Mouse (Mus musculus) embryonic facial prominence, embryonic 11.5 days (tissue): Measurements from ENCODE around the gene Gm27021. TPM values are rescaled to one million over a fixed set of nuclear protein-coding genes. Genes with fewer than 3 reads are reported as not detected.

ENCODE experiments used
- ATAC-seq: fragments of 200-750 bp; cut with Nextera tagmentation; replicated peaks from 2 replicates; pipeline ENCODE4 v1.8.0; 2017; ENCODE audit warnings: low read depth; ENCODE audit not compliant: insufficient number of reproducible peaks, low FRiP score, low TSS enrichment
- DNase-seq: peaks from one replicate; pipeline ENCODE4 v3.0.0-alpha.2; 2015; ENCODE audit warnings: low spot score
- H3K27ac ChIP-seq: fragments of 300-500 bp; sonication (generic); replicated peaks from 2 replicates; pipeline ENCODE4 v1.5.1; 2014; ENCODE audit warnings: mild to moderate bottlenecking, low read depth, low read length, control low read depth
- H3K27me3 ChIP-seq: fragments of 300-500 bp; sonication (generic); 2 replicates; pipeline ENCODE4 v1.6.1; 2014; ENCODE audit warnings: mild to moderate bottlenecking, low read length, moderate library complexity, mixed read lengths; ENCODE audit not compliant: control insufficient read depth, insufficient read depth
- H3K36me3 ChIP-seq: fragments of 300-500 bp; sonication (generic); replicated peaks from 2 replicates; pipeline ENCODE4 v1.6.1; 2014; ENCODE audit warnings: low read depth, mild to moderate bottlenecking, low read length, moderate library complexity, mixed read lengths; ENCODE audit not compliant: control insufficient read depth, insufficient read depth
- H3K4me1 ChIP-seq: fragments of 300-500 bp; sonication (generic); 2 replicates; pipeline ENCODE4 v1.6.1; 2014; ENCODE audit warnings: low read length, mixed read lengths; ENCODE audit not compliant: control insufficient read depth, insufficient read depth
- H3K4me2 ChIP-seq: fragments of 300-500 bp; sonication (generic); 2 replicates; pipeline ENCODE4 v1.6.1; 2014; ENCODE audit warnings: low read depth, mild to moderate bottlenecking, control low read depth, low read length, moderate library complexity
- H3K4me3 ChIP-seq: fragments of 300-500 bp; sonication (generic); 2 replicates; pipeline ENCODE4 v1.5.1; 2014; ENCODE audit warnings: low read depth, low read length, control low read depth
- H3K9ac ChIP-seq: fragments of 300-500 bp; sonication (generic); replicated peaks from 2 replicates; pipeline ENCODE4 v1.6.1; 2014; ENCODE audit warnings: mild to moderate bottlenecking, control low read depth, low read length
- H3K9me3 ChIP-seq: fragments of 300-500 bp; sonication (generic); replicated peaks from 2 replicates; pipeline ENCODE4 v1.6.1; 2016; ENCODE audit warnings: mild to moderate bottlenecking, low read length, inconsistent platforms, mixed read lengths; ENCODE audit not compliant: control insufficient read depth
- WGBS: fragments of 180-500 bp; shearing (Covaris S2); extraction: QIAGEN DNeasy Blood & Tissue Kit; methylation state at CpG from one replicate; pipeline ENCODE4 v1.1.7; 2014; 5-methylcytosine and 5-hydroxymethylcytosine counted together
- polyA plus RNA-seq: library from polyadenylated mRNA; unstranded; fragments of >200 nt; fragmentation: Nextera tagmentation; extraction: Ambion mirVana; gene quantifications from 2 replicates; pipeline ENCODE4 v1.2.1, GENCODE M21; 2014

The Gm27021 gene
- polyA plus RNA-seq, 1 experiment from 2014 or later = 3.0 TPM

DNA sequence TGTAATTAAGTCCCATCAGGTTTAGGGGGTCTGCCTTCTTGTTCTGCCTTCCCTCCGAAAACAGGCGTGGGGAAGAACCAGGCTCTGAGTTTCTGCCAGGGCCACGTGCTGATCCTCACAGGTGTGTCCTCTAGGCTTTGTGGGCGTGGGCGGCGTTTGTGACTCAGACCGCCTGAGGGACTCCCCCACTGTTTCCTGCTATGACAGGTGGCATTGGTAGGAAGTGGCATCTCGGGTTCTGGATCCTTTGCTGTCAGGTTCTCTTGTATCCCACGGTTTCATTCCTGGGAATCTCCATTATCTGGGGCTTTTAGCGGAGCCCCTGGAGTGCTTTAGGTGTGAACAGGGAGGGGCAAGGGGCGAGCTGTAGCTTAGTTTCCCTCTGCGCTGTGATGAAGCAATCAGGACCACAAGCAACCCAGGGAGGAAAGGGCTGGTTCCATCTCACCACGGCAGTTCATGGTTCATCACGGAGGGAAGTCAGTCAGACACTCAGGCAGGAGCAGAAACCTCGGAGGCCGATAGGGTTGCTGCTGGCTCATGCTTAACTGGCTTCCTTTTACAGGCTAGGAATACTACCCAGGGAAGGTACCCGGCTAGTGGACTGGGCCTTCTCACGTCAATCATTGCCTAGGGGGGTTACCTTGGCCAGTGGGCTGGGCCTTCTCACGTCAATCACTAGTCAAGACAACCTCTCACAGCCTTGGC is 34.0 kb upstream of the Gm27021 start:
- Histone ChIP-seq H3K4me3 (no peak overlapping the region), H3K9ac (no peak overlapping the region), H3K27me3 (no peaks in the 10 kb centered on the region), H3K27ac (no peak overlapping the region), H3K4me2 (no peak overlapping the region), H3K4me1 (no peaks in the 10 kb centered on the region), H3K36me3 (no peaks in the 10 kb centered on the region), H3K9me3 (no peaks in the 10 kb centered on the region)
- 59% methylated on average over 19 of the region's 19 CpGs for WGBS
- ATAC-seq (no peak), DNase-seq (no peak)

GRCm38 (mm10) chr8:120700053-120700452 is 32.2 kb upstream of the Gm27021 start:
- H3K9ac ChIP-seq = no peak overlapping the region
- H3K27ac ChIP-seq = no peak overlapping the region
- no peak overlapping the region for H3K4me3 ChIP-seq
- no peak for DNase-seq
- H3K27me3 ChIP-seq = no peaks in the 10 kb centered on the region
- H3K36me3 ChIP-seq = no peaks in the 10 kb centered on the region
- no peaks in the 10 kb centered on the region for H3K9me3 ChIP-seq
- H3K4me1 ChIP-seq = no peaks in the 10 kb centered on the region
- no peak for ATAC-seq
- 84% methylated on average over 4 of the region's 4 CpGs for WGBS
- H3K4me2 ChIP-seq = no peak overlapping the region

GRCm38 (mm10) chr8:120699565-120699964 is 31.7 kb upstream of the Gm27021 start:
- Histone ChIP-seq H3K9ac (no peak overlapping the region), H3K4me1 (no peaks in the 10 kb centered on the region), H3K4me2 (no peak overlapping the region), H3K9me3 (no peaks in the 10 kb centered on the region), H3K27ac (no peak overlapping the region), H3K27me3 (no peaks in the 10 kb centered on the region), H3K36me3 (no peaks in the 10 kb centered on the region), H3K4me3 (no peak overlapping the region)
- 71% methylated on average over 2 of the region's 2 CpGs for WGBS
- ATAC-seq (no peak), DNase-seq (no peak)

GRCm38 (mm10) chr8:120699079-120699478 is 31.2 kb upstream of the Gm27021 start:
- ATAC-seq (no peak), DNase-seq (no peak)
- Histone ChIP-seq H3K4me1 (no peaks in the 10 kb centered on the region), H3K4me2 (no peak overlapping the region), H3K4me3 (no peak overlapping the region), H3K27me3 (no peaks in the 10 kb centered on the region), H3K27ac (no peak overlapping the region), H3K9me3 (no peaks in the 10 kb centered on the region), H3K9ac (no peak overlapping the region), H3K36me3 (no peaks in the 10 kb centered on the region)
- WGBS = 77% methylated on average over 6 of the region's 6 CpGs

DNA sequence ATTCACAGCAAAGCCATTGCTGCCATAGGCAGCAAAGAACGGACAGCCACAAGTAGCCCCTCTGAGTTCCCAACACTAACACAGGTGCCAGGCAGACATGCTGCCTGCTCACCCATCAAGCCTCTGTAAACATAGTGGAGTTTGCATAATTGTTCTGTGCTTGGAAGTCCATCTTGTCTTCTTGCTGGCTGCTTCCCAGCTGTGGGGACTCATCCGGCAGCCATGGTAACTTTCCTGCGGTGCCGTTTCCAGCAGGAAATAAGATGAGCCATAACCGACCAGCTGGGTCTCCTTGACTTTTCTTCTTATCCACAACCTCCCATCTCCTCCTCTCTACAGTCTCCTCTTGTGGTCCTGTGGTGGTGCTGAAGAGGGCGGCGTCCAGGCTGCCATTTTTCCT is 30.5 kb upstream of the Gm27021 start:
- ATAC-seq = no peak
- Histone ChIP-seq H3K27me3 (no peaks in the 10 kb centered on the region), H3K4me2 (no peak overlapping the region), H3K27ac (no peak overlapping the region), H3K4me1 (no peaks in the 10 kb centered on the region; the same call in 1 of the 2 replicates), H3K9me3 (no peaks in the 10 kb centered on the region), H3K4me3 (no peak overlapping the region), H3K9ac (no peak overlapping the region), H3K36me3 (no peaks in the 10 kb centered on the region)
- DNase-seq = no peak
- WGBS = 93% methylated on average over 7 of the region's 7 CpGs

DNA sequence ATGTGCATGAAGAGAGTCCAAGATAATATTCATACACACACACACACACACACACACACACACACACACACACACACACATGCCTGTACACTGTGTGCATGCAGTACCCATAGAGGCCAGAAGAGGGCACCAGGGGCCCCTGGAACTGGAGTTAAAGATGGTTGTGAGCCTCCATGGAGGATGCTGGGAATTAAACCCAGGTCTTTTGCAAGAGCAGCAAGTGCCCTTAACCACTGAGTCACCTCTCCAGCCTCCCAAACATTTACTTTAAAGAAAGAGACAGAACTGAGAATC is 30.0 kb upstream of the Gm27021 start:
- Histone ChIP-seq H3K4me2 (no peak overlapping the region), H3K9ac (no peak overlapping the region), H3K36me3 (no peaks in the 10 kb centered on the region), H3K27ac (no peak overlapping the region), H3K4me3 (no peak overlapping the region), H3K27me3 (no peaks in the 10 kb centered on the region), H3K4me1 (no peaks in the 10 kb centered on the region; the same call in 1 of the 2 replicates), H3K9me3 (no peaks in the 10 kb centered on the region)
- no peak for DNase-seq
- ATAC-seq = no peak

- Histone ChIP-seq H3K9me3 (no peaks in the 10 kb centered on the region), H3K4me3 (no peak overlapping the region), H3K27me3 (no peaks in the 10 kb centered on the region), H3K27ac (no peak overlapping the region), H3K9ac (no peak overlapping the region), H3K4me2 (no peak overlapping the region), H3K4me1 (no peaks in the 10 kb centered on the region; the same call in 1 of the 2 replicates), H3K36me3 (no peaks in the 10 kb centered on the region)
- WGBS = 86% methylated on average over 16 of the region's 17 CpGs
- ATAC-seq (no peak), DNase-seq (no peak)
Observed at GRCm38 (mm10) chr8:120697154-120697978, 29.5 kb upstream of the Gm27021 start.

GRCm38 (mm10) chr8:120696401-120697153 is 28.7 kb upstream of the Gm27021 start:
- Histone ChIP-seq H3K4me1 (no peaks in the 10 kb centered on the region; the same call in 1 of the 2 replicates), H3K9me3 (no peaks in the 10 kb centered on the region), H3K27ac (no peak overlapping the region), H3K27me3 (no peaks in the 10 kb centered on the region), H3K4me3 (no peak overlapping the region), H3K36me3 (no peaks in the 10 kb centered on the region), H3K9ac (no peak overlapping the region), H3K4me2 (no peak overlapping the region)
- ATAC-seq (no peak), DNase-seq (no peak)
- WGBS = 55% methylated on average over 13 of the region's 13 CpGs
